Mouse (Mus musculus) heart, postnatal 0 days (tissue): ENCODE measurements at regions not wholly inside any gene's neighbourhood (a gene's known extent, or its start where the extent isn't known, plus 50 kb on each side); places are given as distances from the start of the nearest gene placed in this dataset.

ENCODE experiments used
- CTCF ChIP-seq: IDR thresholded peaks from 2 replicates; pipeline ENCODE4 v1.5.1; 2016; ENCODE audit warnings: antibody characterized with exemption, control low read depth, low read depth
- EP300 ChIP-seq: IDR thresholded peaks from 2 replicates; pipeline ENCODE4 v1.6.1; 2016; ENCODE audit warnings: antibody characterized with exemption, low read depth

DNA sequence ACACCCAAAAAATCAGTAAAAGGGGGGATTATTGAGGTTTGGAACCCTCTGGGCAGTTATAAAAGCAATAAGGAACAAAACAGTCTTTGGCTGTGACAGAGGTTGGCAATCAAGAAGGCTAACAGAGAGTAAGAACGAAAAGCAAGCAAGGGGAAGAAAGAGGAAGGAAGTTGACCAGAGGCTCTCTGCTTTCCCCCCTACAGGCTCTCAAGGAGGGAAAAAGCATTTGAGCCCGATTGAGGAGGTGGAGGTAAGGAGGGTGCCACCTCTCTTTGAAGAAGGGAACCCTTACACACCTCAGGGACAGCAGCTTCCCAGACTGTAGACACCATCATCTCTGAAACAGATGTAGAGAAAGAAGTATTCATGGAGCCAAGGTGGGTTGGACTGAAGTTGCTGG is 194.6 kb upstream of the Hnrnpa3 start:
- TF ChIP-seq CTCF, result no peak
- no peak for TF ChIP-seq EP300
